Mouse (Mus musculus) MEL (cell line): ENCODE measurements at regions not wholly inside any gene's neighbourhood (a gene's known extent, or its start where the extent isn't known, plus 50 kb on each side); places are given as distances from the start of the nearest gene placed in this dataset.

ENCODE experiments used
- DNase-seq: peaks from one replicate; pipeline ENCODE4 v3.0.0; 2011; ENCODE audit warnings: low read depth, low spot score
- H3K27ac ChIP-seq: 2 replicates; pipeline ENCODE4 v1.5.1; 2012; ENCODE audit warnings: low read depth, mild to moderate bottlenecking, control low read depth, low read length, moderate library complexity; ENCODE audit not compliant: control insufficient read depth
- H3K27me3 ChIP-seq, 2 experiments: fragments of 150-350 bp in 1 of 2; sonication (generic) in 1 of 2; 2 replicates each; pipeline ENCODE4 v1.6.1; 2012; ENCODE audit warnings: low read length in 2 of 2, mild to moderate bottlenecking in 2 of 2, improper control_type of control experiment in 1 of 2, moderate library complexity in 1 of 2; ENCODE audit not compliant: insufficient read depth in 2 of 2, control insufficient read depth in 1 of 2
- H3K36me3 ChIP-seq, 2 experiments: 2 replicates each; pipeline ENCODE4 v1.6.1; 2012 to 2014; ENCODE audit warnings: low read length in 2 of 2, improper control_type of control experiment in 1 of 2, inconsistent platforms in 1 of 2, mild to moderate bottlenecking in 1 of 2; ENCODE audit not compliant: insufficient read depth in 2 of 2, control insufficient read depth in 1 of 2
- H3K4me1 ChIP-seq, 2 experiments: fragments of 150-350 bp in 1 of 2; sonication (generic) in 1 of 2; 2 replicates each; pipeline ENCODE4 v1.6.1; 2012; ENCODE audit warnings: low read length in 2 of 2, improper control_type of control experiment in 1 of 2, mild to moderate bottlenecking in 1 of 2; ENCODE audit not compliant: insufficient read depth in 2 of 2, control insufficient read depth in 1 of 2
- H3K4me3 ChIP-seq, 2 experiments: fragments of 150-350 bp in 1 of 2; sonication (generic) in 1 of 2; 2 replicates each; pipeline ENCODE4 v1.5.1; 2012; ENCODE audit warnings: low read depth in 2 of 2, low read length in 2 of 2, mild to moderate bottlenecking in 2 of 2, moderate library complexity in 2 of 2, control low read depth in 1 of 2, improper control_type of control experiment in 1 of 2; ENCODE audit not compliant: control insufficient read depth in 1 of 2, insufficient read depth in 1 of 2
- H3K79me2 ChIP-seq: 2 replicates; pipeline ENCODE4 v1.6.1; 2012; ENCODE audit warnings: mild to moderate bottlenecking, low read length, moderate library complexity; ENCODE audit not compliant: control insufficient read depth, poor library complexity, insufficient read depth
- H3K9ac ChIP-seq: 2 replicates; pipeline ENCODE4 v1.6.1; 2012; ENCODE audit warnings: low read depth, mild to moderate bottlenecking, control low read depth, low read length, moderate library complexity; ENCODE audit not compliant: control insufficient read depth, poor library complexity, severe bottlenecking
- H3K9me3 ChIP-seq: fragments of 150-350 bp; sonication (generic); replicated peaks from 2 replicates; pipeline ENCODE4 v1.6.1; 2012; ENCODE audit warnings: mild to moderate bottlenecking, low read length, improper control_type of control experiment, moderate library complexity; ENCODE audit not compliant: insufficient read depth
- BHLHE40 ChIP-seq: IDR thresholded peaks from 2 replicates; pipeline ENCODE4 v1.6.1; 2012; ENCODE audit warnings: low read depth, mild to moderate bottlenecking, inconsistent platforms, low read length, improper control_type of control experiment, borderline replicate concordance
- CHD1 ChIP-seq: IDR thresholded peaks from 2 replicates; pipeline ENCODE4 v1.6.1; 2012; ENCODE audit warnings: low read depth, mild to moderate bottlenecking, inconsistent platforms, low read length, improper control_type of control experiment
- CHD2 ChIP-seq: IDR thresholded peaks from 2 replicates; pipeline ENCODE4 v1.6.1; 2011; ENCODE audit warnings: low read length, improper control_type of control experiment
- CTCF ChIP-seq, 3 experiments: IDR thresholded peaks in 2 of 3; conservative IDR thresholded peaks in 1 of 3; 2 replicates each; pipeline ENCODE4 v1.5.1; 2011 to 2012; ENCODE audit warnings: low read length in 3 of 3, low read depth in 2 of 3, mild to moderate bottlenecking in 2 of 3, improper control_type of control experiment in 1 of 3, inconsistent platforms in 1 of 3, mixed read lengths in 1 of 3, moderate library complexity in 1 of 3; ENCODE audit not compliant: control insufficient read depth in 1 of 3, insufficient read depth in 1 of 3, poor library complexity in 1 of 3, severe bottlenecking in 1 of 3
- ELF1 ChIP-seq: IDR thresholded peaks from 2 replicates; pipeline ENCODE4 v1.6.1; 2014; ENCODE audit warnings: low read depth, mild to moderate bottlenecking, inconsistent platforms, low read length, improper control_type of control experiment, moderate library complexity
- EP300 ChIP-seq, 2 experiments: IDR thresholded peaks; 2 replicates each; pipeline ENCODE4 v1.6.1; 2011; ENCODE audit warnings: improper control_type of control experiment in 2 of 2, low read length in 2 of 2, low read depth in 1 of 2, mild to moderate bottlenecking in 1 of 2
- ETS1 ChIP-seq: IDR thresholded peaks from 2 replicates; pipeline ENCODE4 v1.6.1; 2012; ENCODE audit warnings: low read depth, mild to moderate bottlenecking, inconsistent platforms, low read length, improper control_type of control experiment, moderate library complexity
- GABPA ChIP-seq: IDR thresholded peaks from 2 replicates; pipeline ENCODE4 v1.6.1; 2012; ENCODE audit warnings: low read depth, mild to moderate bottlenecking, inconsistent platforms, low read length, improper control_type of control experiment, moderate library complexity
- HCFC1 ChIP-seq: IDR thresholded peaks from 2 replicates; pipeline ENCODE4 v1.6.1; 2012; ENCODE audit warnings: low read depth, mild to moderate bottlenecking, inconsistent platforms, low read length, improper control_type of control experiment, moderate library complexity
- KAT2A ChIP-seq: conservative IDR thresholded peaks from 2 replicates; pipeline ENCODE4 v1.6.1; 2012; ENCODE audit warnings: low read depth, low read length, improper control_type of control experiment, inconsistent platforms
- MAX ChIP-seq: IDR thresholded peaks from 2 replicates; pipeline ENCODE4 v1.6.1; 2011; ENCODE audit warnings: low read length, improper control_type of control experiment
- MAZ ChIP-seq: IDR thresholded peaks from 2 replicates; pipeline ENCODE4 v1.6.1; 2012; ENCODE audit warnings: low read depth, mild to moderate bottlenecking, inconsistent platforms, low read length, improper control_type of control experiment
- MEF2A ChIP-seq: IDR thresholded peaks from 2 replicates; pipeline ENCODE4 v1.6.1; 2014; ENCODE audit warnings: low read depth, mild to moderate bottlenecking, inconsistent platforms, low read length, improper control_type of control experiment; ENCODE audit not compliant: poor library complexity, insufficient replicate concordance, severe bottlenecking; ENCODE audit errors: extremely low read depth
- MXI1 ChIP-seq: IDR thresholded peaks from 2 replicates; pipeline ENCODE4 v1.6.1; 2011; ENCODE audit warnings: mild to moderate bottlenecking, low read depth, low read length, improper control_type of control experiment
- MYB ChIP-seq: IDR thresholded peaks from 2 replicates; pipeline ENCODE4 v1.6.1; 2011; ENCODE audit warnings: mild to moderate bottlenecking, low read depth, low read length, improper control_type of control experiment
- NELFE ChIP-seq: IDR thresholded peaks from 2 replicates; pipeline ENCODE4 v1.6.1; 2011; ENCODE audit warnings: low read depth, low read length, improper control_type of control experiment
- NRF1 ChIP-seq: IDR thresholded peaks from 2 replicates; pipeline ENCODE4 v1.6.1; 2014; ENCODE audit warnings: low read depth, mild to moderate bottlenecking, inconsistent platforms, low read length, improper control_type of control experiment, moderate library complexity; ENCODE audit not compliant: poor library complexity, insufficient read depth, severe bottlenecking
- POLR2AphosphoS2 ChIP-seq: IDR thresholded peaks from 2 replicates; pipeline ENCODE4 v1.6.1; 2011; ENCODE audit warnings: low read length, improper control_type of control experiment
- POLR2AphosphoS5 ChIP-seq: IDR thresholded peaks from 2 replicates; pipeline ENCODE4 v1.6.1; 2012; ENCODE audit warnings: low read depth, borderline replicate concordance, mild to moderate bottlenecking, inconsistent platforms, low read length, moderate library complexity, mixed read lengths
- RAD21 ChIP-seq: IDR thresholded peaks from 2 replicates; pipeline ENCODE4 v1.6.1; 2011; ENCODE audit warnings: mild to moderate bottlenecking, low read depth, low read length, improper control_type of control experiment
- RCOR1 ChIP-seq: IDR thresholded peaks from 2 replicates; pipeline ENCODE4 v1.6.1; 2012; ENCODE audit warnings: low read depth, mild to moderate bottlenecking, inconsistent platforms, low read length, improper control_type of control experiment
- SMC3 ChIP-seq: IDR thresholded peaks from 2 replicates; pipeline ENCODE4 v1.6.1; 2011; ENCODE audit warnings: low read depth, low read length, improper control_type of control experiment
- TAL1 ChIP-seq: IDR thresholded peaks from 2 replicates; pipeline ENCODE4 v1.6.1; 2012; ENCODE audit warnings: mild to moderate bottlenecking, inconsistent platforms, low read length, moderate library complexity, mixed read lengths
- TBP ChIP-seq: IDR thresholded peaks from 2 replicates; pipeline ENCODE4 v1.8.0; 2011; ENCODE audit warnings: low read depth, low read length, improper control_type of control experiment
- TCF12 ChIP-seq: IDR thresholded peaks from 2 replicates; pipeline ENCODE4 v1.6.1; 2014; ENCODE audit warnings: low read depth, mild to moderate bottlenecking, inconsistent platforms, low read length, improper control_type of control experiment, moderate library complexity
- UBTF ChIP-seq: IDR thresholded peaks from 2 replicates; pipeline ENCODE4 v1.6.1; 2012; ENCODE audit warnings: low read depth, mild to moderate bottlenecking, inconsistent platforms, low read length, improper control_type of control experiment, moderate library complexity, borderline replicate concordance; ENCODE audit not compliant: insufficient read depth
- USF2 ChIP-seq, 2 experiments: IDR thresholded peaks; 2 replicates each; pipeline ENCODE4 v1.6.1; 2011 to 2012; ENCODE audit warnings: improper control_type of control experiment in 2 of 2, low read length in 2 of 2, borderline replicate concordance in 1 of 2, inconsistent platforms in 1 of 2, low read depth in 1 of 2, mild to moderate bottlenecking in 1 of 2; ENCODE audit not compliant: insufficient read depth in 1 of 2
- ZKSCAN1 ChIP-seq: IDR thresholded peaks from 2 replicates; pipeline ENCODE4 v1.6.1; 2012; ENCODE audit warnings: low read depth, mild to moderate bottlenecking, inconsistent platforms, low read length, improper control_type of control experiment, moderate library complexity
- ZMIZ1 ChIP-seq: IDR thresholded peaks from 2 replicates; pipeline ENCODE4 v1.6.1; 2012; ENCODE audit warnings: low read depth, mild to moderate bottlenecking, inconsistent platforms, low read length, improper control_type of control experiment, moderate library complexity

GRCm38 (mm10) chr3:149846941-149847539, 856.7 kb upstream of the Adgrl2 start:
- H3K4me3 ChIP-seq = no peak overlapping the region
- TF ChIP-seq MXI1 (no peak), NELFE (no peak), TAL1 (no peak), POLR2AphosphoS5 (no peak), RCOR1 (no peak), RAD21 (no peak), HCFC1 (no peak), POLR2AphosphoS2 (no peak), EP300 (IDR thresholded peaks at IDR 0.05; ENCODE audit: low read depth in 1 of 2, low read length in 2 of 2) (no peak), ELF1 (no peak), CHD2 (no peak), GABPA (no peak), CHD1 (no peak), ETS1 (no peak), CTCF (IDR thresholded peaks at IDR 0.05 in 2 of 3, conservative IDR thresholded peaks at IDR 0.05 in 1 of 3; ENCODE audit: control insufficient read depth in 1 of 3, insufficient read depth in 1 of 3, low read depth in 2 of 3, low read length in 3 of 3, poor library complexity in 1 of 3, severe bottlenecking in 1 of 3) (no peak), MEF2A (no peak), USF2 (IDR thresholded peaks at IDR 0.05; ENCODE audit: borderline replicate concordance in 1 of 2, insufficient read depth in 1 of 2, low read depth in 1 of 2, low read length in 2 of 2) (no peak)
- TF ChIP-seq, all 39 proteins: peak for 0
- H3K27me3 ChIP-seq = no peaks in the 10 kb centered on the region
- H3K79me2 ChIP-seq = no peaks in the 10 kb centered on the region
- H3K4me1 ChIP-seq = no peaks in the 10 kb centered on the region
- H3K9ac ChIP-seq = no peak overlapping the region
- H3K9me3 ChIP-seq = no peaks in the 10 kb centered on the region
- no peak overlapping the region for H3K27ac ChIP-seq
- no peaks in the 10 kb centered on the region for H3K36me3 ChIP-seq
- no peak for DNase-seq

- Histone ChIP-seq H3K9me3 (no peaks in the 10 kb centered on the region), H3K36me3 (no peaks in the 10 kb centered on the region)
- TF ChIP-seq CTCF (IDR thresholded peaks at IDR 0.05 in 2 of 3, conservative IDR thresholded peaks at IDR 0.05 in 1 of 3; ENCODE audit: control insufficient read depth in 1 of 3, insufficient read depth in 1 of 3, low read depth in 2 of 3, low read length in 3 of 3, poor library complexity in 1 of 3, severe bottlenecking in 1 of 3) (no peak), SMC3 (no peak), MAZ (no peak), TBP (no peak), TCF12 (no peak), NRF1 (no peak), EP300 (IDR thresholded peaks at IDR 0.05; ENCODE audit: low read depth in 1 of 2, low read length in 2 of 2) (no peak), NELFE (no peak), ZKSCAN1 (no peak), KAT2A (no peak), MAX (no peak), HCFC1 (no peak), MYB (no peak), UBTF (no peak), BHLHE40 (no peak), ZMIZ1 (no peak)
- TF ChIP-seq, all 39 proteins: peak for 0
- Histone ChIP-seq H3K4me3 (no peak overlapping the region), H3K79me2 (no peaks in the 10 kb centered on the region), H3K27me3 (no peaks in the 10 kb centered on the region), H3K27ac (no peak overlapping the region), H3K9ac (no peak overlapping the region), H3K4me1 (no peaks in the 10 kb centered on the region)
- DNase-seq = no peak
Measured at GRCm38 (mm10) chr3:149845826-149846486, 855.6 kb upstream of the Adgrl2 start.
